Mouse (Mus musculus): ENCODE measurements around the gene Tmsb15a.

DNA sequence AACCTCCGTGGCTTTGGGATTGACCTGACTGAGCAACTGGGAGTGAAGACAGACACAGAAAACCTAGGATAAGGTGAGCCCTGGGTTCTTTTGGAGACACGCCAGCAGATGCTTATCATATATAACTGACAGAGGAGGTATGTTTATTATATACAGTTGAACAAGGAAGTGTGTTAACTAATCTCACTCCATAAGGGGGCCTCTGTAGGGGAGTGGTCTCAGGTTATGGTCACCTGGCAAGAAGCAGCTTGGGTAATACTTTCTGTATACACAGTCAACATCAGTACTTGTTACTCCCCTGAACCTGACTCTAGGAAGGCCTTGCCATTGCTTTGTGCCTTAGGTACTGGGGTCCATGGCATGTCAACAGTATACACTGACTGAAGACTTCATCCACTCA lies 43.5 kb upstream of the Tmsb15a start:
- no peak for TF ChIP-seq POLR2A (IDR thresholded peaks at IDR 0.05; ENCODE audit: low read depth, low read length)
- TF ChIP-seq CTCF (IDR thresholded peaks at IDR 0.05; ENCODE audit: extremely low read depth, insufficient read depth, insufficient read length, insufficient replicate concordance): no peak

All from spleen, adult 2 months (tissue).